Mouse (Mus musculus) MEL (cell line): ENCODE data around the gene Zbtb18.

Source experiments
- EP300 ChIP-seq, 2 experiments: IDR thresholded peaks; 2 replicates each; pipeline ENCODE4 v1.6.1; 2011; ENCODE audit warnings: improper control_type of control experiment in 2 of 2, low read length in 2 of 2, low read depth in 1 of 2, mild to moderate bottlenecking in 1 of 2
- KAT2A ChIP-seq: conservative IDR thresholded peaks from 2 replicates; pipeline ENCODE4 v1.6.1; 2012; ENCODE audit warnings: low read depth, low read length, improper control_type of control experiment, inconsistent platforms
- MAFK ChIP-seq: IDR thresholded peaks from 2 replicates; pipeline ENCODE4 v1.6.1; 2011; ENCODE audit warnings: low read depth, mild to moderate bottlenecking, low read length, improper control_type of control experiment, borderline replicate concordance
- MYC ChIP-seq: IDR thresholded peaks from 2 replicates; pipeline ENCODE4 v1.6.1; 2011; ENCODE audit warnings: low read depth, mild to moderate bottlenecking, low read length, improper control_type of control experiment, moderate library complexity

- TF ChIP-seq MAFK (no peak), EP300 (IDR thresholded peaks at IDR 0.05; ENCODE audit: low read depth in 1 of 2, low read length in 2 of 2) (no peak), KAT2A (no peak), MYC (no peak)
These were observed at the start of gene Zbtb18 for GRCm38 (mm10) chr1:177442196-177442808.
